Mouse (Mus musculus): ENCODE measurements around the gene Mertk. TPM values are rescaled to one million over a fixed set of nuclear protein-coding genes. Genes with fewer than 3 reads are reported as not detected.

The Mertk gene
- total RNA-seq, 1 experiment = 3.3 TPM

DNA sequence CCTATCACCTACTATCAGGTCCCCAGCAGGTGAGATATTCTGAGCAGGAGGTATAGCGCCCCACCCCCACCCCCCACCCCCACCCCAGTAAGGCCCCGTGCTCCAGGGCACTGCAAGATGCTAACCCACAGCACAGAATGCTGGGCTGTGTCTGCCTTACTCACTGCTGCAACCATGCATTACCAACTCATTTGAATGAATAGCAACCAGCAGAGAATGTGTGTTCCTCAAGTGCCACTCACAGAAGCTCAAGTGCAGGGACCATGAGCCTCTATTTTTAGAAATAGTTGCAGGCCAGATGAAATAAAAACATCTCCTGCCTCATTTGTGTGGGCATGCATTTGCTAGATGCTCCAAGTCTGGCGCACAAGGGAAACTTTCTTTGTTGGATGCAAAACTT lies 28.8 kb downstream of the Mertk start:
- no peak for DNase-seq (ENCODE audit: low read depth, low spot score)

DNA sequence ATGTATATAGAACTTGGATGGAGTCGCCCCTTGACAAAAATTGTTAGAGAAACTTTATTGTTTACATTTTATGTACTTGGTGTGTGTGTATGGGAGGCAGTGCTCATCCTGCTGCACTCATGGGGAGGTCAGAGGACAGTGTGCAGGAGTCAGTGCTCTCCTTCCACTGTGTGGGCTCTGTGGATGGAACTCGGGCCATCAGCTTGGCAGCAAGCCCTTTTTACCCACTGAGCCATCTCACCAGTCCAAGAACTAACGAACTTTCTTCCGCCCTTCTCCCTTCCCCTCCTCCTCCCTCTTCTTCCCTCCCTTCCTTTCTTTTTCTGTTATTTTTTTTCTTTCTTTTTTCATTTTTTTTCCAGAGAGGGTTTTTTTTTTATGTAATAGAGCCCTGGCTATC lies 29.3 kb downstream of the Mertk start:
- Histone ChIP-seq H3K36me3 (ENCODE audit: control insufficient read depth, insufficient read depth, low read length, poor library complexity, severe bottlenecking) (no peaks in the 10 kb centered on the region), H3K9ac (ENCODE audit: insufficient read depth, low read depth, low read length, poor library complexity, severe bottlenecking) (no peak overlapping the region), H3K27ac (ENCODE audit: insufficient read depth, low read depth, low read length, poor library complexity, severe bottlenecking) (no peak overlapping the region)

More for the DNA sequence above, 28.8 kb downstream of the Mertk start:
- H3K9me3 ChIP-seq (ENCODE audit: control insufficient read depth, insufficient read depth, low read depth, low read length) = no peaks in the 10 kb centered on the region
- peaks cover 0 to 2% of the 10 kb centered on the region in 2 experiments; a peak in 1 of 4 replicates for H3K4me1 ChIP-seq (ENCODE audit: control insufficient read depth in 2 of 2, insufficient read depth in 2 of 2, low read length in 2 of 2, poor library complexity in 1 of 2)
- H3K27ac ChIP-seq (ENCODE audit: insufficient read depth, low read depth, low read length, poor library complexity, severe bottlenecking) = no peak overlapping the region
- TF ChIP-seq CHD2 (IDR thresholded peaks at IDR 0.05; ENCODE audit: low read depth, low read length) (no peak), ZC3H11A (IDR thresholded peaks at IDR 0.05; ENCODE audit: borderline replicate concordance, low read depth, low read length) (no peak), MAFK (IDR thresholded peaks at IDR 0.05; ENCODE audit: insufficient read depth, low read depth, low read length) (no peak), HCFC1 (IDR thresholded peaks at IDR 0.05; ENCODE audit: borderline replicate concordance, insufficient read depth, low read length) (no peak), ZNF384 (IDR thresholded peaks at IDR 0.05; ENCODE audit: low read depth, low read length) (no peak)
- in situ Hi-C loops (cut with MboI; ENCODE audit: low sequenced_read_pairs in 2 of 2, unreplicated experiment in 2 of 2) = no loop called here
- no peaks in the 10 kb centered on the region for H3K36me3 ChIP-seq (ENCODE audit: control insufficient read depth, insufficient read depth, low read length, poor library complexity, severe bottlenecking)
- H3K4me3 ChIP-seq (ENCODE audit: insufficient read depth in 1 of 2, low read depth in 1 of 2, low read length in 2 of 2, poor library complexity in 1 of 2, severe bottlenecking in 1 of 2) = no peak overlapping the region
- H3K9ac ChIP-seq (ENCODE audit: insufficient read depth, low read depth, low read length, poor library complexity, severe bottlenecking) = no peak overlapping the region

DNA sequence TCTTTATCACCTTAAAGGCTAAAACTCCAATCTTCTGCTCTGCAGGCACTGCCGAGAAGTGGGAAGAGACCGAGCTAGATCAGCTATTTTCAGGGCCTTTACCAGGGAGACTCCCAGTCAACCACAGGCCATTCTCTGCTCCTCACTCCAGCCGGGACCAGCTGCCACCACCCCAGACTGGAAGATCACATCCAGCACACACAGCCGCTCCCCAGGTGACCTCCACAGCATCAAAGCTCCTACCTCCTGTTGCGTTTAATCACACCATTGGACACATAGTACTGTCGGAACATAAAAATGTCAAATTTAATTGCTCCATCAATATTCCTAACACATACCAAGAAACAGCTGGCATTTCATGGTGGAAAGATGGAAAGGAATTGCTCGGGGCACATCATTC lies 30.4 kb downstream of the Mertk start:
- H3K9me3 ChIP-seq (ENCODE audit: control insufficient read depth, insufficient read depth, low read depth, low read length) = no peaks in the 10 kb centered on the region
- no peak overlapping the region for H3K27ac ChIP-seq (ENCODE audit: insufficient read depth, low read depth, low read length, poor library complexity, severe bottlenecking)
- no peak overlapping the region for H3K9ac ChIP-seq (ENCODE audit: insufficient read depth, low read depth, low read length, poor library complexity, severe bottlenecking)
- no peak overlapping the region for H3K4me3 ChIP-seq (ENCODE audit: insufficient read depth in 1 of 2, low read depth in 1 of 2, low read length in 2 of 2, poor library complexity in 1 of 2, severe bottlenecking in 1 of 2)
- DNase-seq (ENCODE audit: low read depth, low spot score) = no peak
- H3K4me1 ChIP-seq (ENCODE audit: control insufficient read depth in 2 of 2, insufficient read depth in 2 of 2, low read length in 2 of 2, poor library complexity in 1 of 2) = peaks cover 0 to 2% of the 10 kb centered on the region in 2 experiments; a peak in 1 of 4 replicates
- H3K36me3 ChIP-seq (ENCODE audit: control insufficient read depth, insufficient read depth, low read length, poor library complexity, severe bottlenecking) = no peaks in the 10 kb centered on the region
- TF ChIP-seq ZC3H11A (IDR thresholded peaks at IDR 0.05; ENCODE audit: borderline replicate concordance, low read depth, low read length) (no peak), ZNF384 (IDR thresholded peaks at IDR 0.05; ENCODE audit: low read depth, low read length) (no peak), CHD2 (IDR thresholded peaks at IDR 0.05; ENCODE audit: low read depth, low read length) (no peak), HCFC1 (IDR thresholded peaks at IDR 0.05; ENCODE audit: borderline replicate concordance, insufficient read depth, low read length) (no peak), MAFK (IDR thresholded peaks at IDR 0.05; ENCODE audit: insufficient read depth, low read depth, low read length) (no peak)
- in situ Hi-C loops (cut with MboI; ENCODE audit: low sequenced_read_pairs in 2 of 2, unreplicated experiment in 2 of 2) = no loop called here

More for the DNA sequence above, 29.3 kb downstream of the Mertk start:
- DNase-seq (ENCODE audit: low read depth, low spot score) = no peak
- H3K4me1 ChIP-seq (ENCODE audit: control insufficient read depth in 2 of 2, insufficient read depth in 2 of 2, low read length in 2 of 2, poor library complexity in 1 of 2) = peaks cover 0 to 2% of the 10 kb centered on the region in 2 experiments; a peak in 1 of 4 replicates
- in situ Hi-C loops (cut with MboI; ENCODE audit: low sequenced_read_pairs in 2 of 2, unreplicated experiment in 2 of 2) = no loop called here
- no peak overlapping the region for H3K4me3 ChIP-seq (ENCODE audit: insufficient read depth in 1 of 2, low read depth in 1 of 2, low read length in 2 of 2, poor library complexity in 1 of 2, severe bottlenecking in 1 of 2)
- H3K9me3 ChIP-seq (ENCODE audit: control insufficient read depth, insufficient read depth, low read depth, low read length) = no peaks in the 10 kb centered on the region
- TF ChIP-seq CHD2 (IDR thresholded peaks at IDR 0.05; ENCODE audit: low read depth, low read length) (no peak), MAFK (IDR thresholded peaks at IDR 0.05; ENCODE audit: insufficient read depth, low read depth, low read length) (no peak)

DNA sequence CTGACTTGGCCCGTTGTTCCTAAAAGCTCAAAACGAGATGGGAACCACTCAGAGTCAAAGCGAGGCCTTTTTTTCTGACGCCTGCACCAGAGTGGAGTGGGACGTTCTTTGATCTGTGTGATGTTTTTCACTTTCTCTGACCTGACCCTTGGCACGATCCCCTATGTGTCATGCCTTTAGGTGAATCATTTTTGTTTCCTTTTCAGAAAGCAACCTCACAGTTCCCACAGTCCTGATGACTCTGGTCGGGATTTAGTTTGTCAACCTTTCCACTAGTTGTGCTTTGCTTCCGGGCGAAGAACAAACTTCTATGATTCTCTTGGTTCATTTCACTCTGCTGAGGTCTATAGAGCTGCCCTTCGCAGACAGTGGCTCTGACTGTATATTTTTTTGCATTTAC lies 32.8 kb downstream of the Mertk start:
- in situ Hi-C loops (cut with MboI; ENCODE audit: low sequenced_read_pairs in 2 of 2, unreplicated experiment in 2 of 2) = no loop called here
- H3K9me3 ChIP-seq (ENCODE audit: control insufficient read depth, insufficient read depth, low read depth, low read length) = no peaks in the 10 kb centered on the region
- H3K27ac ChIP-seq (ENCODE audit: insufficient read depth, low read depth, low read length, poor library complexity, severe bottlenecking) = no peak overlapping the region
- no peak overlapping the region for H3K9ac ChIP-seq (ENCODE audit: insufficient read depth, low read depth, low read length, poor library complexity, severe bottlenecking)
- no peak for TF ChIP-seq CHD2 (IDR thresholded peaks at IDR 0.05; ENCODE audit: low read depth, low read length)
- TF ChIP-seq MAFK (IDR thresholded peaks at IDR 0.05; ENCODE audit: insufficient read depth, low read depth, low read length) = no peak
- TF ChIP-seq ZC3H11A (IDR thresholded peaks at IDR 0.05; ENCODE audit: borderline replicate concordance, low read depth, low read length) = no peak
- TF ChIP-seq ZNF384 (IDR thresholded peaks at IDR 0.05; ENCODE audit: low read depth, low read length) = no peak
- TF ChIP-seq HCFC1 (IDR thresholded peaks at IDR 0.05; ENCODE audit: borderline replicate concordance, insufficient read depth, low read length) = no peak
- DNase-seq (ENCODE audit: low read depth, low spot score) = no peak
- no peak overlapping the region for H3K4me3 ChIP-seq (ENCODE audit: insufficient read depth in 1 of 2, low read depth in 1 of 2, low read length in 2 of 2, poor library complexity in 1 of 2, severe bottlenecking in 1 of 2)
- no peaks in the 10 kb centered on the region for H3K36me3 ChIP-seq (ENCODE audit: control insufficient read depth, insufficient read depth, low read length, poor library complexity, severe bottlenecking)
- peaks cover 0 to 2% of the 10 kb centered on the region in 2 experiments; a peak in 1 of 4 replicates for H3K4me1 ChIP-seq (ENCODE audit: control insufficient read depth in 2 of 2, insufficient read depth in 2 of 2, low read length in 2 of 2, poor library complexity in 1 of 2)

DNA sequence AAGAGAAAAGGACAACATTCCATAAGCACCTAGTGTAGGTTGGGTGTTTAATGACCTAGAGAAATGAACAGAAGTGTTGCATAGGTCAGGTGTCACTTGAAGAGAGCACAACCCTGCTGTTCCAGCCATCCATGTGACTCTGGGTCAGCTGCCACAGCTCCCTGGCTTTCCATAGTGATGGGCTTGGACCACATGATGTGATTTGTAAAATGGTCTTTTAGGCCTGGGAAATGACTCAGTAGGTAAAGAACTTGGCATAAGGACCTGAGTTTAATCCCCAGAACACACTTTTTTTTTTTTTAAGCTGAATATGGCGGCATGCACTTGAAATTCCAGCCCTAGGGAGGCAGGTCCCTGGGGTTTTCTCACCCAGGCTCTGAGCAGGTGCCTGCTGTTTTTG lies 33.2 kb downstream of the Mertk start:
- Histone ChIP-seq H3K27ac (ENCODE audit: insufficient read depth, low read depth, low read length, poor library complexity, severe bottlenecking) (no peak overlapping the region), H3K36me3 (ENCODE audit: control insufficient read depth, insufficient read depth, low read length, poor library complexity, severe bottlenecking) (no peaks in the 10 kb centered on the region), H3K9ac (ENCODE audit: insufficient read depth, low read depth, low read length, poor library complexity, severe bottlenecking) (no peak overlapping the region), H3K4me3 (ENCODE audit: insufficient read depth in 1 of 2, low read depth in 1 of 2, low read length in 2 of 2, poor library complexity in 1 of 2, severe bottlenecking in 1 of 2) (no peak overlapping the region), H3K4me1 (ENCODE audit: control insufficient read depth in 2 of 2, insufficient read depth in 2 of 2, low read length in 2 of 2, poor library complexity in 1 of 2) (peaks cover 0 to 2% of the 10 kb centered on the region in 2 experiments; a peak in 1 of 4 replicates), H3K9me3 (ENCODE audit: control insufficient read depth, insufficient read depth, low read depth, low read length) (no peaks in the 10 kb centered on the region)
- TF ChIP-seq CHD2 (IDR thresholded peaks at IDR 0.05; ENCODE audit: low read depth, low read length) (no peak), HCFC1 (IDR thresholded peaks at IDR 0.05; ENCODE audit: borderline replicate concordance, insufficient read depth, low read length) (no peak), MAFK (IDR thresholded peaks at IDR 0.05; ENCODE audit: insufficient read depth, low read depth, low read length) (no peak), ZC3H11A (IDR thresholded peaks at IDR 0.05; ENCODE audit: borderline replicate concordance, low read depth, low read length) (no peak), ZNF384 (IDR thresholded peaks at IDR 0.05; ENCODE audit: low read depth, low read length) (no peak)
- in situ Hi-C loops (cut with MboI; ENCODE audit: low sequenced_read_pairs in 2 of 2, unreplicated experiment in 2 of 2) = no loop called here
- DNase-seq (ENCODE audit: low read depth, low spot score) = no peak

Measured in ES-E14 (cell line).